Mouse (Mus musculus): ENCODE results near the gene Mrvi1.

DNA sequence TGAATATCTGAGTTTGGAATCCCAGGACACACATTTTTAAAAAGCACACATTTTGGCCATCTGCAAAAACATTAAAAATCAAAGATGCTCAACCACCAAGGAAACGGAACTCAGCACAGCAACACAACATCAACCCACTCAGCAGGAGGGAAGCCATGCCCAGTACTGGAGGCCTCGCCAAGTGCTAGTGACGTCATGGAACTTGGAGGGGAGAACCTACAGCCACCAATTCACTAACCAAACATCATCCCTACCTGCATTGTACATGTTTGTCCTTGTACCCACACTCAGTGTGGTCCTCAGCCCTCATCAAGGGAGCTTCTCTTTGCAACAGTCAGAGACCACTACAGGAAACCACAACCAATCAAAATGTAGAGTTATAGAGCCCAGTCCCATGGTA, 16.9 kb downstream of the Mrvi1 start:
- no peak for TF ChIP-seq ZC3H11A (IDR thresholded peaks at IDR 0.05; ENCODE audit: low read depth, low read length)
- TF ChIP-seq ZMIZ1 (IDR thresholded peaks at IDR 0.05; ENCODE audit: low read depth, low read length): no peak
- no peak for TF ChIP-seq CTCF (conservative IDR thresholded peaks at IDR 0.05 in 1 of 2, IDR thresholded peaks at IDR 0.05 in 1 of 2; ENCODE audit: low read depth in 2 of 2, low read length in 2 of 2)
- TF ChIP-seq ELF1 (IDR thresholded peaks at IDR 0.05; ENCODE audit: low read depth, low read length): no peak
- TF ChIP-seq MXI1 (IDR thresholded peaks at IDR 0.05; ENCODE audit: low read depth, low read length): no peak
- TF ChIP-seq HCFC1 (IDR thresholded peaks at IDR 0.05; ENCODE audit: low read depth, low read length): no peak
- TF ChIP-seq MAZ (IDR thresholded peaks at IDR 0.05; ENCODE audit: low read depth, low read length): no peak

Measured in CH12.LX (cell line).